ENCODE assay signal across 8 mouse cellular contexts in the genomic region with DNA sequence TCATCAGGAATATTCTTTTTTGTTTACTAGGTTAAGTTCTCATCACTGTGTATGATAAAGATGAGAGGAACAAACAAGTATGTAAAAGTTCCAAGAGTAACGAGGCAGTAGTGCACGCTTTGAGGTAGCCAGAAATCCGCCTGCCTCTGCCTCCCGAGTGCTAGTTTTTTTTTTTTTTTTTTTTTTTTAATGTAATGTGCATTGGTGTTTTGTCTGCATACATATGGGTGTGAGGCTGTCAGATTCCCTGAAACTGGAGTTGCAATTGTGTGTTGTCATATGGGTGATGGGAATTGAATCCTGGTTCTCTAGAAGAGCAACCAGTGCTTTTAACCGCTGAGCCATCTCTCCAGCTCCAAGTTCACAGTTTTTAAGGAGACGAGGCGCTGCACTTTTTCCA. TPM values are rescaled to one million over a fixed set of nuclear protein-coding genes. Genes with fewer than 3 reads are reported as not detected.
DNase-seq lines count a peak whose midpoint lies in the region; ATAC-seq and TF ChIP-seq lines count a peak whose summit lies in the region.

No protein-coding gene starts in this region.

- no peaks in the 10 kb centered on the region for H3K27me3 ChIP-seq in kidney, embryonic 16.5 days (ENCODE audit: insufficient read depth, low read length)
- no peaks in the 10 kb centered on the region for H3K27me3 ChIP-seq in hindbrain, embryonic 16.5 days (replicated peaks; ENCODE audit: control insufficient read depth, insufficient read depth, low read length)
- no peaks in the 10 kb centered on the region for H3K27me3 ChIP-seq in midbrain, embryonic 16.5 days (ENCODE audit: control insufficient read depth, insufficient read depth, low read depth, low read length)

- no peak for TF ChIP-seq CTCF in cortical plate, adult 2 months (IDR thresholded peaks at IDR 0.05; ENCODE audit: extremely low read depth, insufficient read depth, low read length)

- H3K4me1 ChIP-seq in kidney, embryonic 16.5 days (ENCODE audit: insufficient read depth, low read length): peaks cover 7% of the 10 kb centered on the region
- no peaks in the 10 kb centered on the region; the same call in 1 of the 2 replicates for H3K4me1 ChIP-seq in cortical plate, adult 2 months (ENCODE audit: control insufficient read depth, insufficient read depth, low read length)
- peaks cover 9% of the 10 kb centered on the region for H3K4me1 ChIP-seq in hindbrain, embryonic 16.5 days (ENCODE audit: control insufficient read depth, insufficient read depth, low read depth, low read length)
- H3K4me1 ChIP-seq in midbrain, embryonic 16.5 days (ENCODE audit: control insufficient read depth, insufficient read depth, low read length): peaks cover 13% of the 10 kb centered on the region

- 0 out of 2 replicates have a peak, but pooled peaks cover 3% of the 10 kb centered on the region for H3K36me3 ChIP-seq in kidney, embryonic 16.5 days (ENCODE audit: insufficient read depth, low read length)
- no peaks in the 10 kb centered on the region for H3K36me3 ChIP-seq in hindbrain, embryonic 16.5 days (ENCODE audit: control insufficient read depth, insufficient read depth, low read length)
- H3K36me3 ChIP-seq in midbrain, embryonic 16.5 days (ENCODE audit: control insufficient read depth, insufficient read depth, low read length): no peaks in the 10 kb centered on the region

- H3K27ac ChIP-seq in kidney, embryonic 16.5 days (ENCODE audit: low read length): peak overlapping the region; percentile 65; the same call in 1 of the 2 replicates
- no peak overlapping the region for H3K27ac ChIP-seq in cortical plate, adult 2 months (ENCODE audit: insufficient read depth, low read length)
- peak overlapping the region; percentile 89 for H3K27ac ChIP-seq in hindbrain, embryonic 16.5 days (ENCODE audit: low read depth, low read length)
- peak overlapping the region; percentile 87 for H3K27ac ChIP-seq in midbrain, embryonic 16.5 days (ENCODE audit: low read length)

- H3K9me3 ChIP-seq in kidney, embryonic 16.5 days (ENCODE audit: low read length): no peaks in the 10 kb centered on the region
- no peaks in the 10 kb centered on the region for H3K9me3 ChIP-seq in hindbrain, embryonic 16.5 days (ENCODE audit: control insufficient read depth, low read length)
- no peaks in the 10 kb centered on the region for H3K9me3 ChIP-seq in midbrain, embryonic 16.5 days (replicated peaks; ENCODE audit: control insufficient read depth, low read length, poor library complexity, severe bottlenecking)

- TF ChIP-seq POLR2A in cortical plate, adult 2 months (IDR thresholded peaks at IDR 0.05; ENCODE audit: extremely low read depth, insufficient read depth, low read length): no peak

- peak overlapping the region; percentile 92 for H3K4me2 ChIP-seq in kidney, embryonic 16.5 days (replicated peaks; ENCODE audit: low read depth, low read length)
- H3K4me2 ChIP-seq in hindbrain, embryonic 16.5 days (ENCODE audit: low read length): peak overlapping the region; percentile 76
- H3K4me2 ChIP-seq in midbrain, embryonic 16.5 days (ENCODE audit: low read length): peak overlapping the region; percentile 81

- peak overlapping the region; percentile 88 for H3K9ac ChIP-seq in kidney, embryonic 16.5 days (replicated peaks; ENCODE audit: low read length)
- peak overlapping the region; percentile 86 for H3K9ac ChIP-seq in hindbrain, embryonic 16.5 days (ENCODE audit: low read depth, low read length)
- peak overlapping the region; percentile 86 for H3K9ac ChIP-seq in midbrain, embryonic 16.5 days (ENCODE audit: low read depth, low read length)

- 61% methylated on average over 7 of the region's 7 CpGs for WGBS in kidney, embryonic 16.5 days
- 61% methylated on average over 7 of the region's 7 CpGs for WGBS in hindbrain, embryonic 16.5 days
- 65% methylated on average over 7 of the region's 7 CpGs for WGBS in midbrain, embryonic 16.5 days

- no peak for DNase-seq in kidney, adult 9 months
- DNase-seq in adrenal gland, postnatal 14 days: no peak
- no peak for DNase-seq in layer of hippocampus, adult 9-10 months (ENCODE audit: low spot score)
- no peak for DNase-seq in left cerebral cortex, adult 8-10 months (ENCODE audit: low spot score in 2 of 2)

- peak overlapping the region; percentile 84 for H3K4me3 ChIP-seq in kidney, embryonic 16.5 days (ENCODE audit: low read length)
- H3K4me3 ChIP-seq in cortical plate, adult 2 months (ENCODE audit: insufficient read depth, low read length): peak overlapping the region; percentile 43
- H3K4me3 ChIP-seq in hindbrain, embryonic 16.5 days (ENCODE audit: low read length): peak overlapping the region; percentile 79
- peak overlapping the region; percentile 62 for H3K4me3 ChIP-seq in midbrain, embryonic 16.5 days (ENCODE audit: low read depth, low read length)

- ATAC-seq in kidney, embryonic 16.5 days (ENCODE audit: low FRiP score, low TSS enrichment): no peak
- peak; percentile 1; the same call in 1 of the 2 replicates for ATAC-seq in hindbrain, embryonic 16.5 days
- ATAC-seq in midbrain, embryonic 16.5 days: peak; percentile 6; the same call in 1 of the 2 replicates

RNA-seq across cellular contexts. Expression of gene Ttc28, which starts 0.6 kb away (rescaled TPM):
- polyA plus RNA-seq in kidney, embryonic 16.5 days (2015; fragmentation: Nextera tagmentation; extraction: Ambion mirVana): 12.1 and 14.7 TPM in 2 replicates
- 3.7 and 3.9 TPM in 2 replicates for polyA plus RNA-seq in cortical plate, adult 2 months (2012; rRNA removed)
- polyA plus RNA-seq in hindbrain, embryonic 16.5 days (2015; fragmentation: Nextera tagmentation; extraction: Ambion mirVana): 14.5 and 16.8 TPM in 2 replicates
- polyA plus RNA-seq in midbrain, embryonic 16.5 days (2015; fragmentation: Nextera tagmentation; extraction: Ambion mirVana): 16.6 and 17.1 TPM in 2 replicates
- total RNA-seq in adrenal gland, postnatal 14 days (2021): 25.5 and 32.5 TPM in 2 replicates
- total RNA-seq in left cerebral cortex, adult 8-10 months (2022): 10 to 100 TPM in 3 of 4 experiments, 1 to 10 TPM in 1; 9.6 to 13.2 (median 11.1) TPM

RNA-seq across cellular contexts. Expression of gene Chek2, which starts 39.3 kb away (rescaled TPM):
- polyA plus RNA-seq in kidney, embryonic 16.5 days (2015; fragmentation: Nextera tagmentation; extraction: Ambion mirVana): 32.8 and 36.7 TPM in 2 replicates
- polyA plus RNA-seq in cortical plate, adult 2 months (2012; rRNA removed): 1.5 and 1.8 TPM in 2 replicates
- 6.2 and 7.4 TPM in 2 replicates for polyA plus RNA-seq in hindbrain, embryonic 16.5 days (2015; fragmentation: Nextera tagmentation; extraction: Ambion mirVana)
- 4.4 and 4.5 TPM in 2 replicates for polyA plus RNA-seq in midbrain, embryonic 16.5 days (2015; fragmentation: Nextera tagmentation; extraction: Ambion mirVana)
- 5.9 and 6.0 TPM in 2 replicates for total RNA-seq in adrenal gland, postnatal 14 days (2021)
- 1 to 10 TPM; 1.3 to 1.9 (median 1.6) TPM for total RNA-seq in left cerebral cortex, adult 8-10 months (2022)

RNA-seq across cellular contexts. Expression of gene Hscb, which starts 39.5 kb away (rescaled TPM):
- 32.1 and 35.3 TPM in 2 replicates for polyA plus RNA-seq in kidney, embryonic 16.5 days (2015; fragmentation: Nextera tagmentation; extraction: Ambion mirVana)
- polyA plus RNA-seq in cortical plate, adult 2 months (2012; rRNA removed): 13.4 and 15.3 TPM in 2 replicates
- 10.0 and 10.3 TPM in 2 replicates for polyA plus RNA-seq in hindbrain, embryonic 16.5 days (2015; fragmentation: Nextera tagmentation; extraction: Ambion mirVana)
- polyA plus RNA-seq in midbrain, embryonic 16.5 days (2015; fragmentation: Nextera tagmentation; extraction: Ambion mirVana): 7.7 and 8.7 TPM in 2 replicates
- total RNA-seq in adrenal gland, postnatal 14 days (2021): 20.0 and 23.0 TPM in 2 replicates
- 10 to 100 TPM; 12.1 to 15.6 (median 13.6) TPM for total RNA-seq in left cerebral cortex, adult 8-10 months (2022)
